Mouse (Mus musculus) liver, embryonic 14.5 days (tissue): ENCODE results near the gene Elane.

Source experiments
- CTCF ChIP-seq: IDR thresholded peaks from 2 replicates; pipeline ENCODE4 v1.5.1; 2016; ENCODE audit warnings: antibody characterized with exemption, low read depth, control low read depth
- EP300 ChIP-seq: IDR thresholded peaks from 2 replicates; pipeline ENCODE4 v1.6.1; 2016; ENCODE audit warnings: antibody characterized with exemption, low read depth

DNA sequence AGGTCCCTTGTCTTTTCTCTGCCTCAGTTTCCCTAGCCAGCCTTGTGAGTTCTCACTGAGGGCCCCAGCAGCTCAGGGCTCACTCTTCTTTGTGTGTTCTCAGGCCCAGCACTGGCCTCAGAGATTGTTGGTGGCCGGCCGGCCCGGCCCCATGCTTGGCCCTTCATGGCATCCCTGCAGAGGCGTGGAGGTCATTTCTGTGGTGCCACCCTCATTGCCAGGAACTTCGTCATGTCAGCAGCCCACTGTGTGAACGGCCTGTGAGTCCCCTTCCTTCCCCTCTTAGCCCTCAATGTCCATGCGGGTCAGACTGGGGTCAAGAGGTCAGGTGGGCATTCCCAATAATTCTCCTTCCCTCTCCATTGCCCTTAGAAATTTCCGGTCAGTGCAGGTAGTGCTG lies 564 bp downstream of the Elane start:
- TF ChIP-seq EP300 (no peak), CTCF (no peak)
